Mouse (Mus musculus): ENCODE data around the gene Usp28. TPM values are rescaled to one million over a fixed set of nuclear protein-coding genes. Genes with fewer than 3 reads are reported as not detected.
A peak's percentile ranks its signal among the peaks of the same experiment; 100 is the strongest.
"Not testable (repeated sequence)": the region's sequence is repeated elsewhere in the genome, so short reads cannot be mapped to it uniquely, and the experiment has no call there.

Usp28 gene
- 100 to 1,000 TPM; 133 to 173 TPM for total RNA-seq (2021)
- long read RNA-seq, experiment 1, full-length matches to known transcripts = 2 of 89 reads
- long read RNA-seq, experiment 1, partial matches to known transcripts = 11 of 89 reads
- long read RNA-seq, experiment 1, other reads (novel, unspliced or antisense) = 76 of 89 reads
- long read RNA-seq, experiment 2, full-length matches to known transcripts = 7 of 143 reads
- long read RNA-seq, experiment 2, partial matches to known transcripts = 37 of 143 reads
- long read RNA-seq, experiment 2, other reads (novel, unspliced or antisense) = 99 of 143 reads

DNA sequence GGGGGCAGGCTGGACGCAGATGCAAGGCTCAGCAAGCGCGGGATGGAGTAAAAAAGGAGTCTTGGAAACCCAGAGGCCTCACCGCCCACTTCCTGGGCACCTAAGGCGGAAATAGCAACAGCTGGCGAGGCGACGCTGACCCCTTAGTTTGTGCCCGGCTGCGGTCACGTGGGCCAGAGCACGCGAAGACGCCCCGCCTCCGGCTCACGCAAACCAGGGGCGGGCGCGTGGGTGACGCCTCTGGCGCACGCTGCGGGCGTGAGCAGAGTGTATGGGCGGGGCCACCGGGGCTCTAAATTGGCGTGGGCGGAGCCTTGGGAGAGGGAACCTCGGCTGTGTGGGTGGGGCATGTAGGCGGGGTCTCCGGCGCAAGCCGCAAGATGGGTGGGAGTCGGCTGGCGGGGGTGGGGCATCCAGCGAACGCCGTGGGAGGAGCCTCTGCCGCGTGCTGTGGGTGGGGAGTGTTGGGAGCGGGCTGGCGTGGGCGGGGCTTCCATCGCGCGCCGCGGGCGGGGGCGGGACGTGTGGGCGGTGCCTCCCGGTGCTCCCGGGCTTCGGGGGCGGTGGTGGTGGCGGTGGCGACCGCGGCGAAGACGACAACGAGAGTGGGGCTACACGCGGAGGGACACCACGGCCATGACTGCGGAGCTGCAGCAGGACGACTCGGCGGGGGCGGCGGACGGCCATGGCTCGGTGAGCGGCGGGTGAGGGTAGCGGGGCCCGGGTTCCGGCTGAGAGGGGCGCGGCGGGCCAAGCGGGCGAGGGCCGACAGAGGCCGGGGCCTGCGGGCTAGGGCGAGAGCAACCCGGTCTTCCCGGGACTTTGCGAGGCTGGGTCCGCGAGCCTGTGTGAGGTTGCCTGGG is at the start of gene Usp28:
Usp28 (plus strand) TSS at position 531 of the 863 bp plus-strand sequence.
- peak; percentile 99 to 100 for DNase-seq (ENCODE audit: low spot score in 2 of 2)

DNA sequence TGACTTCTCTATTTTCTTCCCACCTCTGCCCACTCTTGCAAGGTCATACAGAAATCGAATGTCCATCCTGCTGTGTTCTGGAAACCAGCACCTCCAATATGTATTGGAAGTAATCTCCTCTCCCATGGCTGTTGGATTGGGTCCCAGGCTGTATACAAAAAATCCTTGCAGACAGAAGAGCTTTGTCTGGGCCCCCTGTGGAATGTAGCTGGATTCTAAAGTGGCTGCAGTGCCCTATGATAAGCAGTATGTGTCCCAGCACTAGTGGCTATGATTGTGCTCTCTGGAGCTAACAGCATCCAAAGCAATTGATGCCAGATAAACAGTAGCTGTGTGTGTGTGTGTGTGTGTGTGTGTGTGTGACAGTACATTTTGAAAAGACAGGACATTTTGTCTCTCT is 42.8 kb upstream of the Usp28 start:
- DNase-seq (ENCODE audit: low spot score in 2 of 2) = no peak

DNA sequence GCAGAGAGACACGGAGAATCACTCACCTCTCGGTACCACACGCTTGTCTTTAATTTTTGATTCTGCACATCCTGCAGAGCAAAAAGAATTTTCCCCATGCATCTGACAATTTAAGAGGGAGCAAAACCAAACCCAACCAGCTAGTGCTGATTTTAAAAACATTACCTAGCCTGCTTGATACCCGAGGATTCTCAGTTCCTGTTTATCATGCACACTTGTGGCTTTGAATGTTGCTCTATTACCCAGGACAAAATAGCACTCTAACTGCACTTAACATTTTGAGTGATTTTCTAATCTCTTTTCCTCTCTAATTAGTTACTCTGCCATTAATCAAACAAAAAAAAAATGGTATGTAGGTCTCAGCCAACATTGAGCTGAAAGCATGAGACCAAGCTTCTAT is 37.6 kb upstream of the Usp28 start:
- no peak for DNase-seq (ENCODE audit: low spot score in 2 of 2)

- DNase-seq (ENCODE audit: low spot score in 2 of 2) = no peak
Observed at GRCm38 (mm10) chr9:48961314-48961713, 23.9 kb upstream of the Usp28 start.

DNA sequence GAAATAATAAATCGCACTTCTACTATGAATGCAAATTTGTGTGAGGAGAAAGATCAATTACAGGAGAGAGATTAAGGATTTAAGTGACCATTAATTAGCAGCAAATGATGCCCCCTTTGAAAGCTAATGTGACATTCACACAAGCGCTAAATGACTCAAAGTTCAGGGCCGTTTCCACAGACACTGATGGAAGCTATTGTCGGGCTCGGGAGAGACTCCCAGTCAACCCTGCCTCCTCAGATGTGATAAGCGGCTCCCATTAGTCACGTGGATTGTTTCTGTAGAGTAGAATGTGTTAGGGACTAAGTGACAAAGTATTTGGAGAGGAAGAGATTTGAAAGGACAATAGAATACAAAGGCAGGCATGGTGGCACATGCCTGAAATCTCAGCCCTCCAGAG is 23.0 kb upstream of the Usp28 start:
- no peak for DNase-seq (ENCODE audit: low spot score in 2 of 2)

DNA sequence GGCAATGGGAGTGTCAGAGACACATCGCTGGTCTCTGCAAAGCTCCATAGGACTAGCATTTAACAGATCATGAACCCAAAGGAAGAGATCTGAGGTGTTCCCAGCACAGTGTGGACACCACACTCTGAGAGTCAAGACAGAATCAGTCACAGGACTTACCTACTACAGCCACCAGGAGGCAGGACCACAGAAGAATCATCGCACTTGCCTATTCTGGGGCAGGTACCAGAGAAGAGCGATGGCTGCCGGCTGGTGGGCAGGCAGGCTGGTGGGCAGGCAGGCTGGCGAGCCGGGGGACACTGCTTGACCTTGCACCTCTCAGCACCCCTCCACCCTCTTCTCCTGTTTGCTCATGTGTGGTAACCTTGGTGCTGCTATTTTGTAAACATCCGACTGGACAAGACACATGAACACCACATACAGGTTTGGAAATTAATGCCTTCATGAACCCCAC is 20.6 kb upstream of the Usp28 start, which contains the start of gene Htr3b:
Htr3b (minus strand) TSS at position 404 of the 454 bp plus-strand sequence.
- DNase-seq (ENCODE audit: low spot score in 2 of 2) = no peak

DNA sequence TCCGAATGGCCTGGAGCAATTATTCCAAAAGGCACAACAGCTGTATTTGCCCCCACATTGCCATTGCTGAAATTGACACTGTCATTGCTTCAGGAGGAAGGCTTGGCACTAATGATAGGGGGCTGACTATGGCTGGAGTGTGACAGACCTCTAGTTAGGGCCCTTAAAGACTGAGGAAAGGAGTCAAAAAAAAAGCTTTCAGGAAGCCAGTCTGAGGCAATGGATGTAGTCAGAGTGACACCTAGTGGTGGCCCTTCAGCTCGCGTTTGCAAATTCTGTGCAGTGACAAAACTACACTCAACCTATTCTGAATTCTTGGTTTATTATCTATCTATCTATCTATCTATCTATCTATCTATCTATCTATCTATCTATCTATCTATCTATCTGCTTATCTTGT is 12.7 kb upstream of the Usp28 start:
- DNase-seq (ENCODE audit: low spot score in 2 of 2) = peak in 1 of 2 experiments; percentile 29

DNA sequence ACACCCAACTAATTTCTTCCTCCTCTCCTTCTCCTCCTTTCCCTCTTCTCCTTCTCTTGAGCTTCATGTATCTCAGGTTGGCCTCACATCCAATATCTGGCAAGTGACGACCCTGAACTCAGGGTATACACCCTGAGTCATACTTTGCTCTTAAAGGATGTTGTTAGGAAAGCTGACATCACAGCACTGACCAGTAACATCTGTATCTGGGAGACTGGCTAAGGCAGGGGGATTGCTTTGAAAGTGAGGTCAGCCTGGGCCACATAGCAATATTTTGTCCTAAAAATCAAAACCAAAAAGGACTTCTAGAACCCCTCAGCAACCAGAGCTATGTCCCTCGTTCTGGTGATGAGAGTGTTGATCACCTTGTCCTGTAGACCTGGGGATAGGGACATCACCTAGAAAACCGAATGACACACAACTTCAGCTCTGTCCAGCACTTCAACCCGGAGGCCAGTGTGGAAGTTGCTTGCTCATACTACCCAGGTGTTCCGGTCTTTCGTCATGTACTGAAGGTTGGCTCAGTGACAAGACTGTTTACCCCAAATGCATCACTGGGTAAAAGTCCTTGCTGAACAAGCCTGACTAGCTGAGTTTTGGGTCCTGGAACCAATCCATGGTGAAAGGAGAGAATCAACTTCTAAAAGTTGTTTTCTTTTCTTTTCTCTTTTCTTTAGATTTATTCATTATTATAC is 8.4 kb upstream of the Usp28 start:
- no peak for DNase-seq (ENCODE audit: low spot score in 2 of 2)

DNA sequence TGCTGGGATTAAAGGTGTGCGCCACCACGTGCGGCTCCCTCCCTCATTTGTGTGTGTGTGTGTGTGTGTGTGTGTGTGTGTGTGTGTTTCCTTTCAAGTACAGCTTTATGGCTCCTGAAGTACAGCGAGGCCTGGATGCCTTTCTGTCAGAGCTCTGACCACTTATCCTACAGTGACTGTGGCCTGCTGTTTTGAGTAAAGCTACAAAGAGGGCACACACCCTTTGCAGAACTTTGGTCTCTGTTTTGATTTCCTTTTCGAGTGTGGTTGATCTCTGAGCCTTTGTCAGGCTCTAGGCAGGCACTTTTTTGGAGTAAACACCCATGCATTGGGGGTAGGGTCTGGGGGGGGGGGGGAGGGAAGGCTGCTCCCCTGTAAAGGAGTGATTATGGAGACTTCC is 4.8 kb upstream of the Usp28 start:
- DNase-seq (ENCODE audit: low spot score in 2 of 2) = no peak

- DNase-seq (ENCODE audit: low spot score in 2 of 2) = no peak
Observed at GRCm38 (mm10) chr9:48980781-48981180, 4.4 kb upstream of the Usp28 start.

DNA sequence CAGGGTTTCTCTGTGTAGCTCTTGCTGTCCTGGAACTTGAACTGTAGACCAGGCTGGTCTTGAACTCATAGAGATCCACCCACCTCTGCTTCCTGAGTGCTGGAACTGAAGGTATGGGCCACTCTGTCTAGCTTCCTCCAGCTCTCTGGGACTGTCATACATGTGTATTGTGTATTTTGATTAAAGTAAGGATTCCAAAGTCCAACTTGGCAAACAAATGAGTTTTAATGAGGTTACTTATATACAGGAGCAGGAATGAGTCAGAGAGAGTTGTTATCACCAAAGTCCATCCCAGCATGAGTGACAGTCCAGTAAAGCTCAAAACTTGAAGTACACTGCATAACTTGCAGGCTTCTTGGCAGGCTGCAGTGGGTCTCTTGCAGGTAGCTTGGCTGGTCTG is 3.3 kb upstream of the Usp28 start:
- no peak for DNase-seq (ENCODE audit: low spot score in 2 of 2)

DNA sequence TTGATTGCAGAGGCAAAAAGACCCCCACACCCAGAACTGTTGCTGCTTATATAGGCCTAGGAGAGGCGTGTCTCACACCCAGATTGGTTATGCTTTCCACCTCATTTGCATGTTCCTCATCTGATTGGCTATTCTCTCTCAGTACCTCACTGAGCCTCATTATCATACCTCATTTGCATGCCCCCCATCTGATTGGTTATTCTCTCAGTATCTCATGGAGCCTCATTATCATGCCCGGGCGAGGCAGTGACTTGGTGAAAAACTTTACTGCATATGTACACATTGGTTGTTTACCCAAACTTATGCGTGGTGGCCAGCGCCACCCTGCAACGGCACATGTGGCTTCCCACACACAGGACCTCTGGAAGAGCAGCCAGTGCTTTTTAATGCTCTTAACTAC is 1.4 kb upstream of the Usp28 start:
- DNase-seq (ENCODE audit: low spot score in 2 of 2) = not testable (repeated sequence)

DNA sequence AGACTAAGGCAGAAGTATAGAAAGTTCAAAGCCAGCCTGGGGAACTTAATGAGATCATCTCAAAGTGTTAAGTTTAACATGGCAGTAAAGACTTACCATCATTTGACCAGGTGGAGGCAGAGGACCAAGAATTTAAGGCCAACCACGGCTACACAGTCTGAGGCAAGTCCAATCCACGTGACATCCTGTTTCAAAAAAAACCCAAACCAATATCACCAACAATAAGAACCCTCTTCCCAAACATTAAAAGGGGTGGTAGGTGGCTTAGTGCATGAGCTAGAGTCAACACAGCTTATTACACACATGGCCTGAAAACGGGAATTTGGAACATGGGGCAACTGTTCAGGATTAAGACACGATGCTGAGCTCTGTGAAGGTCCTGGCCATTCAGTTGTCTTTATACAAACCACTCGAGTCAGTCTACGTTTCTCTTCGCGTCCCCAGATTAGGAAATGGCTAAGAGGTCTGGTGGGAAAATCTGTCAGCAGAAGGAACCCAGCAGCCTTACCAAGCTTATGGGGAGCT is 793 bp upstream of the Usp28 start:
- no peak for DNase-seq (ENCODE audit: low spot score in 2 of 2)

- DNase-seq (ENCODE audit: low spot score in 2 of 2) = no peak
Observed at GRCm38 (mm10) chr9:48985708-48986088, 523 bp downstream of the Usp28 start.

DNA sequence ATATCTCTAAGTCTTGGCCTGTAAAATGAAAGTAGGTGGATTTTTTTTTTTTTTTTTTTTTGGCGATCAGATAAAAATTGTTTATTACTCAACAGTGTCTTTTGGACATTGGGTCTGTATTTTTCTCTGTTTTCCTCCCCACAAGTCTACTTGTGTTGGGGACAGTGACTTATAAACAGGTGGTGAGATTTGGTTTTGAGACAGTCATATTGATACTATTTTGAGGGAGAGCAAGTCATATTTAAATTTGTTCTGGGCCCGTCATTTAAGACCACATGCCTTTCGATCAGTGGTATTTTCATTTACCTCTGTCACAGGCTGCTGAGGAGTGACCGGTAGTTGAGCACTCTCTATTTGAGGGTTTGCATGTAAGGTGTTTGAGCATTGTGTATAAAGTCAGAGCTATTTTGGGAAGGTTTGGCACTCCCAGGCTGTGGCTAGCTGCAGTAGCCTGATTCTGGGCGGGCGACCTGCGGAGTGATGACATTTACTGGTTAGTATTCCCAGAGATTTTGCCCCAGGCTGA is 1.5 kb downstream of the Usp28 start:
- no peak for DNase-seq (ENCODE audit: low spot score in 2 of 2)

GRCm38 (mm10) chr9:48987201-48988101 is 2.3 kb downstream of the Usp28 start:
- no peak for DNase-seq (ENCODE audit: low spot score in 2 of 2)

DNA sequence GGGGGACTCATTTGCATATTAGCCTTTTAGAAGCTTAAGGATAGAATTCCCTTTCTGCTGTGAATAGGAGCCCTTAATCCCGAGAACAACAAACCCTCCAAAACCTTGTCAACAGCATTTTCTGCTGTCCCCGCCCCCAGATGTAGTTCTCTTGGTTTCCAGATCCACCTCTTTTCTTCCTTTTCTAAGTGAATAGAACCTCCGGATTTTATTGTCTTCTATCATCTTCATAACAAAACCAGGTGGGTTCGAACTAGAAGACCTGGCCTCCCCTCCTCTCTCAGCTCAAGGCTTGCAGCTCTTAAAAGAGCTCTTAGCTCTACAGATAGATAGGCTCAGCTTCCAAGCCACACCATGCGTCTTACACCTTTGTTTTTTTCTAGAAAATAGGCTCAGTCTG is 6.5 kb downstream of the Usp28 start:
- DNase-seq (ENCODE audit: low spot score in 2 of 2) = no peak

DNA sequence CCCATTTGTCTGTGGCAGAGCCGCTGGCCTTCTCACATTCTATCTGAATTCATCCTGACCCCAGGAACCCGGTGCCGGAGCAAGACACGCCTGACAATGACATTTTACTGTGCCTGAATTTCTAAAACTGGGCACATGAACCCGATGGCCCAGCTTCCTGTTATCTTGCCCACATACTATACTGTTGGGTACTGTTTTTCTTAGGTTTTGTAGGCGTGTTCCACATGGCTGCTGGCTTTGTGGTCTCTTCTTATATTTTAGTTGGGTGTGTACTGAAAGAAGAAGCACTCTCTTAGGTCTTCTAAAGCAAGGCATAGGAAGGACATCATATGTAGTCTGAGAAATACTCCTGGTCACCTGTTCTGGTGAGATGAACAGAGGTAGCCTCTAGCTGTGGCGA is 9.6 kb downstream of the Usp28 start:
- DNase-seq (ENCODE audit: low spot score in 2 of 2) = no peak

- no peak for DNase-seq (ENCODE audit: low spot score in 2 of 2)
Observed at GRCm38 (mm10) chr9:48995735-48996134, 10.6 kb downstream of the Usp28 start.

GRCm38 (mm10) chr9:48999256-48999655 is 14.1 kb downstream of the Usp28 start:
- no peak for DNase-seq (ENCODE audit: low spot score in 2 of 2)
